Mouse (Mus musculus) adrenal gland, postnatal 4 days (tissue): ENCODE data around the gene Xpo4. TPM values are rescaled to one million over a fixed set of nuclear protein-coding genes. Genes with fewer than 3 reads are reported as not detected.

ENCODE experiments used
- DNase-seq, 2 experiments: peaks; one replicate each; pipeline ENCODE4 v3.0.0; 2021 to 2022; ENCODE audit warnings: low spot score in 2 of 2, mixed read lengths in 2 of 2
- total RNA-seq, 2 experiments: library from RNA; stranded (reverse); gene quantifications; 2 replicates each; pipeline ENCODE4 v1.2.3; 2021

Gene Xpo4
- total RNA-seq, 2 experiments from 2014 or later, result 31.6 to 35.5 TPM

- DNase-seq, result no peak
Measured at GRCm38 (mm10) chr14:57540683-57541082, 124.5 kb downstream of the Xpo4 start.

- DNase-seq, result no peak
Measured at GRCm38 (mm10) chr14:57537261-57538015, 127.8 kb downstream of the Xpo4 start.

- DNase-seq, result no peak
Measured at GRCm38 (mm10) chr14:57536820-57537219, 128.4 kb downstream of the Xpo4 start.

GRCm38 (mm10) chr14:57535646-57536045 lies 129.6 kb downstream of the Xpo4 start:
- no peak for DNase-seq

GRCm38 (mm10) chr14:57534961-57535360 lies 130.3 kb downstream of the Xpo4 start:
- DNase-seq, result no peak

GRCm38 (mm10) chr14:57534346-57534745 lies 130.9 kb downstream of the Xpo4 start:
- DNase-seq, result no peak

DNA sequence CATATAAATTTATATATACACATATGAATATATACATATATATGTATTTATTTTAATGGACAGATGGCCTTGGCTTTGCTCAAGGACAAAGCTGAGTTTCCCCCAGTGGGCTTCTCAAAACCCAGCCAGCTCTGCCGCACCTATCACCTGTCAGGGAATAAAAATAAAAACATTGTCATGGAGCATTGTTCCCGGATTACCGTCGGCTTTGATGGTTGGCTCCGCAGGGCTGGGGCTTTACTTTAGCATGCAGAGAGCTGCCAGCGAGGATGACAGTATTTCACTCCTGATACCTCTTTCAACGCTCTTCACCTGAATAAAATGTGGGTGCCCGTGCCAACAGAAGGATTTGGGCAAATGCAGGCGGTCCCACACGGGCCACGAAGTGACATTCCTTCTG lies 131.4 kb downstream of the Xpo4 start:
- no peak for DNase-seq

DNA sequence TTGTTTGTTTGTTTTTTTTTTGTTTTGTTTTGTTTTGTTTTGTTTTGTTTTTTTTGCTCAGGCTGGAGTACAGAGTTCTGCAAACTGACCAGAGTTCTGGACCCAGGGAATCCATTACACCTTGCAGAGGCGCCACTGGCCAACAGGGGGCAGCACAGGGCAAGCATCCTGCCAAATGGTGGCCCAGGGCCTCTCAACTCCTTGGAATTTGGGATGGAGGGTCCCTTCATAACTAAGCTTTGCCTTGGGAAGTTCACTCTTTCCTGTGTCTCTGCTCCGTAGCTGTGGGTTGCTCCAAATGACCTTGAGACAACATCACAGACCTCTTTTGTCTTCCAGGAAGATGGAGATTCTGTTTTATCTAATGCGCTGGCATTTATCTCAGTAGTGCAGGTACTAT lies 132.0 kb downstream of the Xpo4 start:
- DNase-seq, result no peak

DNA sequence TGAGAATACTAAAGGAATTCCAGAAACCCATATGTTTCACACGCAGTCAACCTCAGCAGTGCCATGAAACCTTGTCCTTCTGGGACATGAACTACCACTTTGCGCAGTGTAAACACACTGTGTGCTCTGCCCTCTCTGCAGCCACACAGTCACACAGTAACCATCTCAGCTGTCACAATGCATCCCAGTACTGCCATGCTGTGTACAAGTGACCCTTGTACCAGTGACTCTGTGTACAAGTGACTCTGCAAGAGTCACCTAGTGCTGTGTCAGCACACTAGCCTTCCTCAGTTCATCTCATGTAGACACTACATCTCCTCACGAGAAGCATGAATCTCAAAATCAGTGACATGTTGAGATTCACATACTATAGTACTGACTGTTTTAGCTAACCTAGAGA lies 132.7 kb downstream of the Xpo4 start:
- DNase-seq, result no peak

DNA sequence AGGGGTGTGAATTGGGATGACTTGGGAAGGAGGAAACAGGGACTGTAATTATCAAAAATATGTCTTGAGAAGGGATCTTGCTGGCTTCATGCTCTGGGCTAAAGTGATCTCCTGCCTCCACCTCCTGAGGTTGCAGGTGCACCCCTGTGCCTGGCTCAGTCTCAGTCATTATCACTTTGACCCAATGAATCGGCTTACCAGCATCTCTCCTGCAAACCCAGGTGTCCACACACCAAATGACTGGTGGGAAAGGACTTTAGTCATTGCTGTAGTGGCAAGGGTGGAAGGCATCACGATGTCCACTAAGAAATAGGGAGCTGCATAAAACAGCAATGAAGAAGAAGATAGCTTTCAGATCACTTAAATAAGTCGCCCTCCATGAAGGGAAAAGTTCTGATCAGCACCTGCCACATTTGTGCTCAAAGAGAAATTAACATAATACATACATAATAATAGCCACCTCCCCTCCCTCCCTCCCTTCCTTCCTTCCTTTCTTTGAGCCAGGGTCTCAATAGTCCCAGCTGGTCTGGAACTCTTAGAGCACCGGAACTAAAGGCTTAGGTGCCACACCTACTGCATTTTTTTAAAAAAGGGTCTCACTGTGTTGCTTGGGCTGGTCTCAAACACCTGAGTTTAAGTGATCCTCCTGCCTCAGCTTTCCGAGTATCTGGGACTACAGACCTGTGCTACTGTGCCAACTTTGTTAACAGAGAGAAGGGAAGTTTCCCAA lies 135.3 kb downstream of the Xpo4 start:
- DNase-seq, result no peak

DNA sequence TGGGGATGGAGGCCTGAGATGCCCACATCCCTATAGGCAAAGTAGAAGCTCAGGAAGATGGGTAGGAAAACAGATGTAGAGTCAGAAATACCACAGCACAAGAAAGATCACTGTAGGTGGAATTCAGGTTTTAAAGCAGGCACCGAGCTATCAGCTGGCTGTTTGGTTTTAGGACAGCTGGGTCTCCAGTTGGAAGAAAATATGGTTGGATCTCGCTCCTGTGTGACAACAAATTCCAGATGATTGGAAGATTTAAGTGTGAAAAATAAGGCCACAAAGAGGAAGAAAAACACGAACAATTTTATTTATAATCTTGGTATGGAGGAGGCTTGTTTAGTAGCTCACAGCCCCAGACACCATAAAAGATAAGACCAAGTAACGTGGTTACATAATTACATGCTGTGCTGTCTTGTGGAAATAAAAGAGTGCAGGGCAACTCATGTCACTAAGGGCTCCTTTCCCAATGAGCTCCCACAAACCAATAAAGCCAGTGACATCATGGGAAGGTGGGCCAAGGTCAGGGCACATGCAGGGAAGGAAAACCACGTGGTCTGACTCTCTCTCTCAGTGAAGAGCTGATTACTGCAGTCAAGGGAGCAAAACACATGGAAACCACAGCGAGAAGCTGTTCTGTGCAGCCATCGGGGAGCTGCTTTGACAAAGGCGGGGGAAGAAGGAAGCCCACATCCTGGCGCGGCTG lies 136.0 kb downstream of the Xpo4 start:
- no peak for DNase-seq

DNA sequence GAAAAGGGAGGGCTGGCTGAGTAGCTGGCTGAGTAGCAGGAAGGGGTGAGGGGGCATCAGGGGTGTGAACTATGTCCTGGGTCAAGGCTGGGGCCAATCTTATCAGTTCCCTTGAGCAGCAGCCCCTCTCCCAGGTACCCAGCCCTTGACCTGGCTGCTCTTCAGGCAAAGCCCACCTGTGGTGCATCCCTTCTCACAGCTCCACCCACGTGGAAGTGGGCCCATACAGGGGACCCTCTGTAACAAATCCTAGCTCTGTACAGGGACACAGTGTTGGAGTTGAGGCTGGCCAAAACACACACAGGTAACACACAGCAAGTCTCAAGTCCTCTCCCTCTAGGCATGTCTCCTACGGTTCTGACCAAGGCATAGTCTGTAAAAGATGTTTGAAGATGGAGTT lies 137.6 kb downstream of the Xpo4 start:
- DNase-seq, result no peak

Other genes starting within 250 kb of the Xpo4 start
- 10 to 100 TPM; 10.1 to 12.9 TPM for gene Ift88, start 241.4 kb downstream of the Xpo4 start, total RNA-seq
- 1 to 10 TPM; 4.7 to 4.8 TPM for gene Il17d, start 140.7 kb downstream of the Xpo4 start, total RNA-seq
- 10 to 100 TPM; 24.5 to 29.4 TPM for gene Eef1akmt1, start 93.8 kb downstream of the Xpo4 start, total RNA-seq
- gene Gm49361, start 80.7 kb upstream of the Xpo4 start, total RNA-seq, result 1 to 10 TPM; 1.7 to 3.2 TPM
- 10 to 100 TPM; 33.5 to 35.8 TPM for gene Lats2, start 93.0 kb upstream of the Xpo4 start, total RNA-seq
- 10 to 100 TPM; 62.5 to 77.9 TPM for gene Sap18, start 132.8 kb upstream of the Xpo4 start, total RNA-seq
- gene Ska3, start 160.8 kb upstream of the Xpo4 start, total RNA-seq, result 10 to 100 TPM in 1 of 2 experiments, 1 to 10 TPM in 1; 8.0 to 11.4 TPM
- 100 to 1,000 TPM; 101 to 107 TPM for gene Mrpl57, start 160.8 kb upstream of the Xpo4 start, total RNA-seq
- gene Zdhhc20, start 224.8 kb upstream of the Xpo4 start, total RNA-seq, result 10 to 100 TPM; 53.8 to 61.9 TPM